Mouse (Mus musculus) testis, postnatal 10 days (tissue): ENCODE measurements at regions not wholly inside any gene's neighbourhood (a gene's known extent, or its start where the extent isn't known, plus 50 kb on each side); places are given as distances from the start of the nearest gene placed in this dataset.

Experiments used
- DNase-seq: peaks from one replicate; pipeline ENCODE4 v3.0.0; 2021; ENCODE audit warnings: low spot score

DNA sequence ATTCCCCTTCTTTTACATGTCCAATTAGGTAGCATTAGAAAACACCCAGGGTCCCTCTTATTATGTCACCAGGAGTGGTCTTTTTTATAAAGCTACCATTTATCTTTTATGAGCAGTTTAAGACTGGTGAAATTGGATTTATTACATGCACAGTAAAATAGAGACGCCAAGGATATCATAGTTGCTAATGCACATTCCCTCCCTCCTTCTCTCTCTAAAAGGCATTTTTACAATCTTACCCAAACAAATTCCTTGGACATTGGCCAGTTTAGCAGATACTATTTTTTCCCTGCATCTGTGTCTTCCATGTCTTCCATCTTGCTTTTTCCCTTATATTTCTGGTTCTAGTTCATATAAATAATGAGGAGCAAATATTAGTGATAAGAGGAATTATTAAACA is 186.7 kb upstream of the Robo2 start:
- no peak for DNase-seq

DNA sequence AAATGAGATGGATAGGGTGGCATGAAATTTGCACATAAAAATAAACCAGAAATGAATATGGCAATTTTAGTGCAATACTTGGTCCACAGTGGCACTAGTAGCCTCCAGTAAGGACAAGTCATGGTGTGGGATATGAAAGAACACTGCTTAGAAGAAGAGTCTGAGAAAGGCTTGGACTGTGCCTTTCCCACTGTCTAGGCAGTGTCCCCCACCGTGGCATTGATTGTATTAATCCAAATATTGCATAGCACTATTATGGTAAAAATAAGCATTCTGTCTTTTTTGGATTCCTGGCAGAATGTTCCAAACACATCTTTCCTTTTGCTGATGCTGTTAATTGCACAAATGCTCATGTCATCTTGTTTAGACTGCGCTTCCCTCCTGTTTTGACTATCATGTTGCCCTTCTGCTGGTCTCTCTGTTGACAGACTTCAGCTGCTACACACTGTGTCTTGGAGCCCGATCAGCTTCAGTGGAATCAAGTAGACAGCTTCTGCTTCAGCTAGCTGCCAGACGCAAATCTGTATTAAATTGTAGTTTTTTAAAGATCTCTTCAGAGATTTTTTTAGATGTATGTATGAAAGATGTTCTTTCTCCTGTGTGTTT is 186.2 kb upstream of the Robo2 start:
- DNase-seq: no peak

DNA sequence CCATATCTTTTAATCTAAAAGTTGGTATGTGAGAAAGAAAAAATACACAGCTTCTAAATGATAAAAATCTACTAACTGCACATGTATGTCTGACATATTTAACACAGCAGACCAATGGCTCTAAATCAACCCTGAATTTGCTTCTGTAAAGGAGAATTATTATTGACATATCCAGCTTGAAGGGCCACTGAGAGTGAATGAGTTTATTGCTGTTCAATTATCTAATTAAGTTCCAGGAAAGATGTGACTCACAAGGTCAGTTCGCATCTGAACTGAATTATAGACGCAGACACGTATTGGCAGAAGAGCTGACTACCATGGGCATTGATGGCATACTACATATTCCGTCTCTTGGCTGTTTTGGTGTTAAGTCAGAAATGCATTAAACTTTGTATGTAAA is 180.3 kb upstream of the Robo2 start:
- DNase-seq: no peak

DNA sequence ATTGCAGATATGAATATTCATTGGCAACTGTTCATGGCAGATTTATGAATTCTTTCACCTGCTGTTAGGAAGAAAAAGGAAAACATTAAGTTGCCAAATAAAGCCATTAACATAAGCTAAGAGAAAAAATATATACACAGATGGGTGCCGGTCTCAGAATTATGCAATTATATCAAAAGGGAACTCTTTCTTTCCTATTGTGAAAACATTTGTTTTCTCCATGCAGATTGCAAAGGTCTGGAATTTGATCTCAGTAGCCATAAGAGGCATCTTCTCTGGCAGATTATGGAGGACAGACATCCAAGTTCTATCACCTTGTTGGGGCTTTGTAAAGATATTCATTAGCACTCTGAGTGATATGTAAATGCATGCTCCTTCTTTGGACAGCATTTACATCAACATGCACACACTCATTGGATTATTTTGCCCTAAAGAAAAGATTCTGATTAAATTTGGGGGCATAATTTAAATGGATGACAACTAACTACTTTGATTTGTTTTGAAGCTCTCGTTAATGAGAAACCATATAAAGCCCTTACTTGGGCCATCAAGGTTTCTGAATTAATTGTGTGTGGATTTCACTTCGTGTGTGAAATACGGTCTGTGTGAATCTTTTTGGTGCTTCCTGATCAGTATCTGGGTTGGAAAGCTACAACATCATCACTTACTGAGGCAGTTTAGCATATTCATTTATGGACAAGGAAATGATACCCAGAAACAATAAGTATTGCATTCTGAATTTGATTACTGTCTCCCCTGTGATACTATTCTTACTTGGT is 171.2 kb upstream of the Robo2 start:
- no peak for DNase-seq

DNA sequence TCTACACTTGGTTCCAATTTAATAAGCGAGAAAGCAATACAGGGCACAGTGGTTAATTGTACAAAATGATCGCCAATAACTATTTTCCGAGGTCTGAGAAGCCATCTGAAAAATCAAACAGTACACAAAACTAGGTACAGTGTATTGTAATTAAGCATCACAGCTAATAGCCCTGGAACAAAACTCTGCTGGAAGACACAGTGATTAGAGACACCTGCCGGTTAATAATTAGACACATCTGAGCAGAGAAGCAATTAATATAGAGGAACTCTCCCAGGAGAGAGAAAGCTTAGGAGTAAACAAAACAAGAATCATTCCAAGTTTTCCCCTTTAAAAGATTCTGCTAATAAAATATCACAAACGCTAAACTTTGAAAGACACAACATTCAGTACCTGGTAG is 136.7 kb upstream of the Robo2 start:
- DNase-seq: no peak

DNA sequence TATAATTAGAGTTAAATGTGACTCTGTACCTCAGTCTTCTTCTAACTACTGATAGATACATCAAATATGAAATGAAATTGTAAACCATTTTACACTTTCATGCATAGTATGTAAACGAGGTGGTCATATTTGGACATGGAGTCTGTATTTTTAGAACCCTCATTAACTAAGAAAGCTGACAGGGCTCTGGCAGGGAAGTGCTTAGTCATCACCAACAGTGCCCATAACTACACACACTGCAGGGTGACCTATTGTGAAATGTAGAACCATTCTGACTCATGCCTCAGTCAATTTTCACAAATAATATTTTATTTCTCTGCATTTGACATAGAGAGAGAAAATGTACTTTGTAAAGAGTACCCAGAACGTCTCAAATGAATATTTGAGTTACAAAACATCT is 118.9 kb upstream of the Robo2 start:
- DNase-seq: no peak

DNA sequence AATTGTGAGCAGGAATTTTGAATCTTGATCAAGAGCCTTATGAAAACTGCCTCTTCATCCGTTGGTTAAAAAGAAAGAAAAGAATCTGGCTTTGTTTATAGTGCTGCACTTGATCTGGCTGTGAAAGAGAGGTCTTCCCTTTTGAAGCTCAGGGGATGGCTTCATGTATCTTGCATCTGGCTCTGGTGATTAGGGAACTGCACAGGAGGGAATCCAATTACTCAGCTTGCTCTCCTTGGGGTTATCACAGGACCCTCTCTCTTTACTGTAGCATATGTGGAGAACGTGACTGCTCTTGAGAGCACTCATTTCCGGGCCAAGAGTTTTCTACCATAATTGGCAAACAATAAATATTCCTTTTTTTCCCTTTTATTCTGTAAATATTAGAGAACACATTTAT is 116.6 kb upstream of the Robo2 start:
- DNase-seq: no peak

DNA sequence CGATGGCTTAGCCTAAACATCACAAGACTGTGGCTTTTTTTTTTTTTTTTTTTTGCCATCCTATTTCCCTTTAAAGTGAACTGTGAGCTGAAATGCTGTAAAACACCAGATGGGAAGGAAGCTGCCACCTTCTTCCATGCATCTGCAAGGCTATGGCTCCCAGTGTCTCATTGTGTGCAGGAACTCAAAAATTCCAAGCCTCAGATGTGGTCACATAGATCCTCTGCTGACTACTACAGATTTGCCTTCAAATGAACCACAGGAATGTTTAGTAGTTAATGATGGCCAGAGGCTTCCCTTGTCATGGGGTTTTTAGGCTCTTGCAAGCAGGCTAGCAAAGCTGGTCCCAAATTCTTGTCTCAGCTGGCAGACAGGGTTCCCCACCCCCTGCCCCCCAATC is 114.9 kb upstream of the Robo2 start:
- DNase-seq: no peak

DNA sequence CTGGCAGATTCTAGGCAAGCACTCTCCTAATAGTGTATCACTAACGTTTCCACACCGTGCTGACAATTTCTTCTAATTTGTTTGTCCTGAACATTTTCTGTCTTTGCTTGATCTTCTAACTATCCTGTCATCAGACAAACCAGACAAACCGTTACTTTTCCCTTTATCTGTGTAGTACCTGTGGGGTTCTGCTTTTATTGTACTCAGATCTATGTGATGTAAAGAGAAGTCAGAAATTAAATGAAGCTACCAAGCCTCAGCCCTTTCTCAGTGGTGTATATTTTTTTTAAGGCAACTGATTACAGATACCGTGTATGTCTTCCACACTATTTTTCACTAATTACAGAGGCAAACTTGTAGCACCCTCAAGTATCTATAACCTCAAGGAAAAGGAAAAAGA is 108.9 kb upstream of the Robo2 start:
- no peak for DNase-seq

DNA sequence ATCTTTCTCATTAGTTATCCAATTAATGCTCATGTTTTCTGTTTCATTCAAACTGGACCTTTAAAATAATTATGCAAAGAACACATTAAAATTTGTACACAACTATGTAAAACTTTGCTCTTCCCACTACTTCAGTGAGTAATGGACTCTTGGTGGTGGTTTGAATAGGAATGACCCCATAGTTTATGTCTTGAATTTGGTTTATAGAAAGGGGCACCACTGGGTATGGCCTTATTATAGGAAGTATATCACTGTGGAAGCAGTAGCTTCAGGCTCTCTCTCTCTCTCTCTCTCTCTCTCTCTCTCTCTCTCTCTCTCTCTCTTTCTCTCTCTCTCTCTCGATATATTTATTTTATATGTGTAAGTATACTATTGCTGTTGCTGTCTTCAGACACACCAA is 106.3 kb upstream of the Robo2 start:
- no peak for DNase-seq

DNA sequence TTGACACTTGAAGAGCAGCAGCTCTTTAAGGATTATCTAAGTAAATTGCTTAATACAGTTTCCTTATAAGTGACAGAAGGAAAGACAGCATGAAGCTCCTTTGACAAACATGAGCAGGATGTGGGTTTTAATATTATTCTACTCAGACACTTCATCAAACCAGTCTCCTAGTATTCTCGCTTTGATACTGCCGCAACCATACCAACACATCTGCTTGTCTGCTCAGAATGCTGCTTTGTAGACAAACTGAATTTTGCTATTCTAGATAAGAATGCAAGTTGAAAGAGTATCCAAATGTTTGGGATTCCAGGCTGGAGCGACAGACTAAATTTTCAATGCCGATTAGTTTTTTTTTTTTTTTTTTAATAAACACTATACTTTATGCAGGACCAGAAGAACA is 105.7 kb upstream of the Robo2 start:
- DNase-seq: no peak

DNA sequence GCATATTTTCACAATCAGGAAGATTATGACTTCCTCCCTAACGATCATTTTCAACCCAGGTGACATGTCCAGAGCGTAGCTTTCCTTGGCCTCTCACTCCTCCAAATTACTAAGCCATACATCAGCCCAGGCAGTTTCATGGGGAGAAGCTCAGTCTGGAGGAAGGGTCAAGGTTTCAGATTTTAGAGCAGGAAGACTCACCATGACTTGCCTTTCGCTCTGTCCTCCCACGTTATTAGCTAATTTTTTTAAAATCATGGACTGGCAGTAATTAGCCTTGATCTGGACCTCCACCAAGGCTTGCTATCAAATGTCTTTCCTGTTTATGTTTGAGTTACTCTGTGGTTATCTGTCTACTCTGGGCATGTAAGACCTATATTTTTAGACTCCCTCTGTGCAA is 102.9 kb upstream of the Robo2 start:
- DNase-seq: no peak

DNA sequence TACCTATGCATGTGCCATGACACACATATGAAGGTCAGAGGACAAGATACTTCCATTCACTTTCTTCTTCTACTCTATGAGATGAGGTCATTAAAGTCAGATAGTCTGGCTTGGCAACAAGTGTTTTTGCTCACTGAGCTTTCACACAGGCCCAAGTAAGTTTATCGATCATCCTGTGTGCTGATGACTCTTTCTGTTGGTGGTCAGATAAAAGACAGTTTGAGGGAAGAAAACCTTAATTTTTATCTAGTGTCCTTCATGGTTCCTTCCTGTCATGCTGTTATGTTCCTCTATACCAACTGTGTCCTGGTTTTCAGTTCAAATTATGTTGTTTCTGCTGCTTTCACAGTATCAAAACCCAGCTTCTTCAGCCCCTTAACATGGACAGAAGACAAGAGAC is 98.8 kb upstream of the Robo2 start:
- no peak for DNase-seq

DNA sequence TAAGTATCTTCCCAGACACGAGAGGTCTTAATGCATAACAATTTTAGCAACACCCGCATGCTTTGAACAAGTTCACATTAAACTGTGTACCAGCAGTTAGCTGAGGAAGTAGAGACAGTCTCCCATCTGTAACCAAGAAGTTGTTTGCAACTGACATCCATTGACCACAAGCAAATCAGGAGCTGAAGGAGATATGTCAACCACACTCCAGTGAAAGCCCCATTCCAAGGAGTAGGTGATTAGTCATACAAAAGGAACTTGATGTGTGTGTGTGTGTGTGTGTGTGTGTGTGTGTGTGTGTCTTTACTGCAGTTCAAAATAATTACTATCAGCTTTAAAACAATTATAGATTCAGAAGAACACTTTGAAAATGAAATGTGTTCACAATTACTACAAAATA is 97.9 kb upstream of the Robo2 start:
- no peak for DNase-seq

DNA sequence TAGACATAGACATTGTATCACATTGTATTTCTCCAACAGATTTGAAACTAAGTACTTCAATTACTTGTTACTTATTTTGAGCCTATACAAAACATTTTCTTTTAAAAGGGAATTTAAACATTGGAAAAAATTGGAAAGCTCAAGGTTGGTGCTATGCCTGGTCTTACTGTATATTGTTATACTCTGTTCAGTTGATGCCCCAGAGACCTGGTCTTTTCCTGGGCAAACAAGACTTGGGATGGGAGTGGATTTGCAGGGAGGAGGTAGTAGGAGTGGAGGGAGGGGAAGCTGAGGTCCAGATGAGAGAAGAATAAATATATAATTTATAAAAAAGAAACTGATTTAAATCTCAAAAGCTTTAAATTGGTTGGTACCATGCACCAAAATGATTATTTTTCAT is 95.1 kb upstream of the Robo2 start:
- DNase-seq: no peak

DNA sequence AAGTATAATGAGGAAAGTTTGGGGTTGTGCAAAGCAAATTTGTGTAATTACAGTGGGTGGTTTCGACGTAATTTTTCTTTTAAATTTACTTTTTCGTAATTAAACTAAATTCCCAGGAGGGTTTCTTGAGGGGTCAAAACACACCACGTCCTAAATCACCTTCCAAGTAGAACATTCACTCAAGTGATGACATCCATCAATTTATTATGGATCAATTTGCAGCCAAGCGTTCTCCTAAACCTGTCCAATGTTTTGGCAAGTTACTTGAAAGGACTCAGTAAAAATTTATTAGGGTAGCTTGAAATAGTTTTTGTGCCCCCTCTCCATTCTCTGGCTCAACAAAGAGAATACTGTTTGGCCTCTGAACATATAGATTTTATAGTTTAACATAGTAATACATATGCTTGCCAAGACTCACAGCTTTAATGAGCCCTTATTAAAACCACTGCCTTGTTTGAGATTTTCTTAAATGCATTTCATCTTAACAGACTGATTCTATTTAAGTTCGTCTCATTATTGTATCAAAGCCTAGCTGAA is 94.6 kb upstream of the Robo2 start:
- no peak for DNase-seq

DNA sequence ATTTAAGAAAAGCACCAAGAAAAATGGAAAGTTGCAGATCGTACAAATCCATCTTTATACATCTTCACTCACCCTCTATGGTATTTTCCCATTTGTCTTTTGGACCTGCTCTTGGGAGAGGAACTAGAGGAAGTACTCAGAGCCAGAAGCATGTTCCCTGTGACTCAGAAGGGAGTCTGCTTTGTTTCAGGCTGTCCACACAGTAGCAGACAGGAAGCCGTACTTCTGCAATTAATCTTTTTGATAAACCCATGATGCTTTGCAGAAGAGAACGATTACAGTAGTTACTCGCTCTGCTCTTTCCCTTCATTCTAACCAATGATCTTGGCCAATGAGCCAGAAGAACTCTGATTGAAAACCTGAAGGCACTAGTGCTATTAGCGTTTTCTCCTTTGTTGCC is 92.8 kb upstream of the Robo2 start:
- no peak for DNase-seq

DNA sequence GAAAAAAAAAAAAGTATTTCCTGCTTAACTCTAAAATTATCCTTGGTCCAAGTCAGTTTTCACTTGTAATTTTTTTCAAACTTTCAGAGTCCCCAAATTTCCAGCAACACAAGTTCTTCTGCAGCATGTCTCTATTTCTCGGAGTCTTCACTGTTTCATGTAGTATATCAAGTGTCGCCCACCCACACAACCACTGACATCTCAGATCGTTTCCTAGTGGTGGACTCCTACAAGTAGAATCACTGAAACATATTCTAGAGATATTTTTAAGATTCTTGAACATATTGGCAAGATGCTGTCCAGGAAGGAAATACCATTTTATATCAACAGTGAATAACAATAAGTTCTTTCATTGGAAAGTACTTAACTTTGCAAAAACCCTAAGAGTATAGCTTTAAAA is 89.1 kb upstream of the Robo2 start:
- DNase-seq: no peak

DNA sequence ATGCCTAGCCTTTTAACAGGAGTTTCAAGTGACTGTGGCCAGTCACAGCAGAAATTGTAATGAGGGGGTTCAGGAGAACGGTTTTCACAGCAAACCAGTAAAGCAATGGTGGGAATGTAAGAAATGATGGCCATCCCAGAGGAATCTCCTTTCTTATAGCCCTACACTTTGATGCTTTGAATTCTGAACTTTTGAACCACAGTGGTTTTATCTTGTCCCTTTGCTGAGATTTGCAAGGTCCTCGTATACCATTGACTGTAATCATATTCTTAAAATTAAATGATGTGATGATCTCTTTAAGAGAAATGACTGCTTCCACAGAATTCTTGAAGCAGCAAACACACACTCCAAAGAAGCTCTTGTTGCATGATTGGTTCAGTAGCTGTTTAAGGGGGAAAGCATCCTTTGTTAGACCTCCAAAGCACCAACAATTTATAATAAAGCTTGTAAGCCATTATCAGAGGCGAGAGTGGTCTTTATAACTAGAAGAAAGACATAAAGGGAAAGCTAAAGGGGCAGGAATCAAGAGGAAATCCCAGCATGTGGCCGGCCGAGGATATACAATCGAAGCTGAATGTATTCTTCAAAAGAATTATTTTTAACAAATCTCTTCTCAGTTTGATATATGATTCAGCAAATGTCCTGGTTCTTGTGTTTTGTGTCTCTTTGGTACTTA is 56.3 kb upstream of the Robo2 start:
- no peak for DNase-seq

DNA sequence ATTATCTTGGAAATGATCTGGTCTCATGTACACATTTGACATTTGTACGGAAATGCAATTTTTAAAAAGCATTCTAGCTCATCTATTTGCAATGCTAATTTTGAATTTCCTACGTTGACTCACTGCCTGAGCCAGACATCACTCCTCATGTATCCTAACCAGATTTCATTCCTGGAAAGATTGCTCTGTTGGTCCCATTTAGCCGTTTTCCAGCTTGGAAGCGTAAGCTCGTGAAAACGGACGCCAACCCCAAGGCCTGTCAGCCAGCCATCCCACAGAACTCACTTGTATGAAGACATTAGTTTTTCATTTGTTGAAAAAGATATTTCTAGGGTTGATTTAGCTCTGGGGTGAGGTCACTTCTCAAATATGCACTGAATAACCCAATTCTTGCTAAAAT is 55.5 kb upstream of the Robo2 start:
- DNase-seq: no peak

DNA sequence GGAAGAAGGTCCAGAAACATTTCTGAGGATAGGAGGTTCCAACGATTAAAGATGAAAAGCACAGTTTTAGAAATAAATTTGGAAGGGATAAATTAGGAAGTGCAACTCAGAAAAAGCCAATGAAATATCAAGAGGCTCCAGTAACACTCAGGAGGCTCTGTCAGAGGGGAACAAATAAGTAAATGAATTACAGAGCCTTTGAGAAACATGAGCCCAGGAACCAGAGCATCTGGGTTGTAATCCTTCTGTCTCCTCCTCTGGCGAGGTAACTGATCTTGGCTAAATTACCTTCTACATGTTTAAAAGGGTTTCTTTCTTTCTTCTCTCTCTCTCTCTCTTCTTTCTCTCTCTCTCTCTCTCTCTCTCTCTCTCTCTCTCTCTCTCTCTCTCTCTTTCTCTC is 53.2 kb upstream of the Robo2 start:
- no peak for DNase-seq

DNA sequence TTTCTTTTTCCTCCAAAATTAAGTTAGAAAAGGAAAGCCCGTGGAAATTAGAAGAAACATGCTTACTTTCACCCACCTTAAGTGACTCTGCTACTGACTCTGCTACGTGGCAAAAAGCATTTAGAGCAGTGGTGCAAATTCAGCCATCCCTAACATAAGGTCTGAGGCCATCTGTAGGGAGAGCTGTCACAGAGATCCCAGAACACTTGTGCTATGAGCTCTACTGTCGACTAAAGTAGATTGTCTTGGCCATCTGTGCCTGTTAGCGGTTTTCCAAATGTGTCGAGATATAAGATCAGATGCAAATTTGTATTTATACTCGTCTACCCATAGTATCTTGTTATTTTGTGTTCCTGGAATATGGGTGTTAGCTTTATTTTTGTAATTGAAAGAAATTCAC is 52.7 kb upstream of the Robo2 start:
- no peak for DNase-seq

DNA sequence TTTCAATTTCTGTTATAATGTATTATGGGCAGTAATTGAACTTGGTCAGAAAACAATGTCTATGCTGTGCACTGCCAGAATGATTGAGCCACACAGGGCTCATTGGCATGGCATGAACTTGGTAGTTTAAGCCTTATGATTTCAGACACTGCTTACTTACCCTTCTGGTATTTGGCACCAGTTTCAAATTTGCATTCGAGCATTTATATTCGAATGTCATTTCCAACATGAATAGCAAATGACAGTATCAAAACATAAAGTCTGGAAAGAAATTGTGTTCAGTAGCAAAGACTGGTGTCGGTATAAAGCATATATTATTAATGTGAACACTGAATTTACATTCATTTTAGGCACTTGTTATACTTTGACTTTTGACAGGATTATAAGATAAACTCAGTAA is 50.8 kb upstream of the Robo2 start:
- no peak for DNase-seq
